Mouse (Mus musculus) left cerebral cortex, postnatal 25 days (tissue): Measurements from ENCODE around the gene Rab24. TPM values are rescaled to one million over a fixed set of nuclear protein-coding genes. Genes with fewer than 3 reads are reported as not detected.

ENCODE experiments used
- DNase-seq, 2 experiments: peaks; one replicate each; pipeline ENCODE4 v3.0.0; 2022; ENCODE audit warnings: low spot score in 2 of 2, mixed read lengths in 1 of 2
- intact Hi-C: fragments of 180-260 bp; cut with DNase I; formaldehyde crosslinking; loops from one replicate; pipeline ENCODE4 v1.15.1; 2025
- total RNA-seq, 2 experiments: library from RNA; stranded (reverse); gene quantifications; 2 replicates each; pipeline ENCODE4 v1.2.3; 2021

Gene Rab24
- total RNA-seq, 2 experiments from 2014 or later: 82.3 to 87.2 TPM

- intact Hi-C loops: loop anchor here (5.0 kb wide), 2 partner anchors 72 to 187 kb away; no protein-coding TSS in a partner anchor
- DNase-seq: peak; percentile 78 to 84
These were observed 8.2 kb upstream of the Rab24 start, which contains the start of gene Mxd3 for GRCm38 (mm10) chr13:55329683-55330566. Gene Mxd3, minus strand, starts transcription at chr13:55329823.

DNA sequence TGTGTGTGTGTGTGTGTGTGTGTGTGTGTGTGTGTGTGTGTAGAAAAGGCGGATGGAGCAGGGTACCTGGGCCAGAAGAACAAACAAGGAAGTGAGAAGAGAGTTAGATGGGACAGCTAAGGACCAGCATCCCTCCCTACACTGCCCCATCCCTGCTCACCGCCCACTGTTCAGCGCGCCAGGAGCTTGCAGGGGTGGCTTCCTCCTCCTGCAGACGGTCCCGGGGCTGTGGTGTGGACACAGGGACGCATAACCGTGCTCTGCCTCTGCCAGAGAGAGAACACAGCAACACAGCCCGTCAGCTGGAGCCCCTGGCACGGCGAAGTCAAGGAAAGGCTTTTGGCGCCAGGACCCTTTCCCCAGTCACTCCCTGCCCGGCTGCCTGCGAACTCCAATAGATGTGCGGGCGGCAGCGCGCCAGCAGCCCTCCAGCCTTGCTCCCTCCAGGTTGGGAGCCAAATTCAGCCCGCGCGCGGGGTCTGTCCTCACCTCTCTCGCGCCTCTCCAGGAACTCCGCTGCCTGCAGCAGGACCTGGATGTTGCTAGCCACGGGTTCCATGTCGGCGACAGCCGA, 7.5 kb upstream of the Rab24 start:
- intact Hi-C loops: loop anchor here (5.0 kb wide), 1 partner anchor 188 kb away; no protein-coding TSS in a partner anchor
- no peak for DNase-seq

DNA sequence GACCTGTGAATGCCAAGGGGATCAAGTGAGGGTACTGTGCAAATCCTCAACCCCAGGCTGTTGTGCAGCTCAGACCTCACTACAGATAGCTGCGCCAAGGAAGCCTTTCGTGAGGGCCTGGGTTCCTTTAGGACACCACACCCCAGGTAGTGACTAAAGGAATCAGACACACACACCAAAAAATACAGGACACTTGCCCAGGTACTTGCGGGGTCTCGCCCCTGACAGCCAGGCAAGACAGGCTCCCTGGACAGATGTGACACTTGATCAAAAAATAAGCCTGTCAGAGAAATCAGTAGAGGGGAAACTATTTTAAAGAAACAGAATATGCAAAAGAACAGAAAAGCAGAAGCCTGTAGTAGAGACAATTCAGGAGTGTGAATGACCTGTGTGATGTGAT, 6.9 kb upstream of the Rab24 start:
- no peak for DNase-seq
- intact Hi-C loops: loop anchor here (5.0 kb wide), 1 partner anchor 189 kb away; no protein-coding TSS in a partner anchor

DNA sequence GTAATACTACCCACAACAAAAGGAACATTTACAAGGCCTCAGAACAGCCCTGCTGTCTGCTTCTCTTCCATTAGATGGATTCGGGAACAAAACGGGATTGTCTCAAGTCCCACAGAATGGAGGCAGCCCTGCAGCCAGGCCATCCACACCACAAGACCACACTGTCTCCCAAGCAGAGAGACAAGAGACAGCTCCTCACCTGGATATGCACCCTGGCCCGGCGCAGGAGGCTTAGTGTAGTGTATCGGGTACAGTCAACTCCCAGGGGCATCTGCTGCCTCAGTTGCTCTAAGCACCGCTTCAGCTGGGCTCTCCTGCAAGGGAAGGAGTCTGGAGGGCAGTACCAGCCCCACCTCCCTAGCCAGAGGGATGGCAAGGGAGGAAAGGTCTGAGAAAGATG, 6.4 kb upstream of the Rab24 start:
- DNase-seq: no peak
- intact Hi-C loops: loop anchor here (5.0 kb wide), 1 partner anchor 189 kb away; no protein-coding TSS in a partner anchor

- intact Hi-C loops: loop anchor here (2.0 to 5.0 kb wide), 2 partner anchors 139 to 190 kb away; no protein-coding TSS in a partner anchor
- peak; percentile 91 to 98 for DNase-seq
These were observed 5.9 kb upstream of the Rab24 start for GRCm38 (mm10) chr13:55327633-55328032.

DNA sequence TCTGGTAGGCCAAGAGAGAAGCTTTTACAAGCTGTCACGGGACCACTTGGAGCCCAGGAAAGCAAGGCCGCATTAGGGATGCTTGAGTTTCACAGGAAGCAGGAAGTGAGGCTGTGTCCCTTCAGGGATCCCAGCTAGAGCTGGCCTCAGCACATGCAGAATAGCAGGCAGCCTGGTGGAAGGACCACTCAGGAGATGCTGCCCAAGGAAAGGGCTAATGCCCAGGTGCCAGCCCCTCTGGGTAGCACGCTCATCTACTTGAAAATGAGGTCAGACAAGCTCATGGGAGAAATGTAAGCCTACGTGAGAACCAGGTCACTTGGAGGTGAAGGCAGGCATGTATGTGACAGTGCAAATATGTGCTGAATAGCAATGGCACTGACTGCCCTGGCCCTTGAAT, 5.4 kb upstream of the Rab24 start:
- DNase-seq: no peak
- intact Hi-C loops: loop anchor here (2.0 to 5.0 kb wide), 2 partner anchors 140 to 190 kb away; no protein-coding TSS in a partner anchor

- intact Hi-C loops: loop anchor here (5.0 kb wide), 1 partner anchor 192 kb away; no protein-coding TSS in a partner anchor
These were observed 3.9 kb upstream of the Rab24 start for GRCm38 (mm10) chr13:55325596-55325995.

DNA sequence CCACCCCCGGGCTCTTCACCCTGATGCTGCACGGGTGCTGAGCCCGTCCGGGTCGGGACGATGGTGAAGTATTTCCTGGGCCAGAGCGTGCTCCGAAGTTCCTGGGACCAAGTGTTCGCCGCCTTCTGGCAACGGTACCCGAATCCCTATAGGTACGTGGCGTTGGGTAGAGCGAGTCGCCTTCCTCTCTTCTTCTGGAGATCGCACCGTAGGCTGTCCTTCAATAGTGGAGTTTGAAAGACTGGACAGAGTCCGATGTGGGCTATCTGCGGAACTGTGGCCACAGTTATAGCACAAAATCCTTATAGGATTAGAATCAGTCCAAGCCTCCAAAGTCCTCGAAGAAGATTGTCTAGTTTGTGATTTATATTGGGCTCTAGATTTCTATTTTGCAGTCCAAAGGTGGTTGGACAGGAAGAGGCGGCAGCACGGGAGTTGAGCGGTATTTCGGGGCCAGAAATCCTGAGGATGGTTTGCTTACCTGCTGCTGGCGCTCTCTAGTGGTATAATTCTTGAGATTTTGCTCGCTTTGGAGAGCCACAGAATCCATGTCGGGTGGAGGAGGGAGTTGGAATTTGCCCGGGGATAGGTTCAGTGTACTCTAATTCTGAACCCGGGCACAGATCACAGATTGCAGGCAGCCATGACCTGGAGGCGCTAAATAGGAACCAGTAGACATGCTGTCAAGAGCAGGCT, 532 bp upstream of the Rab24 start:
- intact Hi-C loops: loop anchor here (5.0 kb wide), 1 partner anchor 635 kb away; no protein-coding TSS in a partner anchor
- peak in 1 of 2 experiments; percentile 73 for DNase-seq

More at GRCm38 (mm10) chr13:55325596-55325995, 3.9 kb upstream of the Rab24 start:
- DNase-seq: peak in 1 of 2 experiments; percentile 54

GRCm38 (mm10) chr13:55319931-55320533, 1.7 kb downstream of the Rab24 start, which contains the start of gene Prelid1:
Gene Prelid1, plus strand, starts transcription at chr13:55320500.
- intact Hi-C loops: loop anchor here (5.0 kb wide), 1 partner anchor 633 kb away; no protein-coding TSS in a partner anchor
- no peak for DNase-seq

DNA sequence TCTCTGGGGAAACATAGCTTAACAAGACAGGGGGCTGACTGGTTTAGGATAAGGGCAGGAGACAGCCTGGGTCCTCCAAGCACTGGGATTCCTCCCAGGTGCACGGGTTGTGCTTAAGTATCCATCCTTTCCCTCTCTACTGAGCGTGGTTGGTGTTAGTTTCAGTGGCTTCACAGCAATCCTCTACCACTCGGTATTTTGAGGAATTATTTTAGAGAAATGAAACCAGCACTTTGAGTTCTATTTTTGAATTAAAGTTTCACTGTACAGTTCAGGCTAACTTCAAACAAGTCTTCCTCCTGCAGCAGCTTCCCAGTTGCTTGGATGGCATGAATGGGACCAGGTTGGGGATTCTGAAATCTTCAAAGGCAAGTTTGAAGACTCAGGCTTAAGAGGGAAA, 3.4 kb downstream of the Rab24 start:
- intact Hi-C loops: no loop called here
- no peak for DNase-seq

DNA sequence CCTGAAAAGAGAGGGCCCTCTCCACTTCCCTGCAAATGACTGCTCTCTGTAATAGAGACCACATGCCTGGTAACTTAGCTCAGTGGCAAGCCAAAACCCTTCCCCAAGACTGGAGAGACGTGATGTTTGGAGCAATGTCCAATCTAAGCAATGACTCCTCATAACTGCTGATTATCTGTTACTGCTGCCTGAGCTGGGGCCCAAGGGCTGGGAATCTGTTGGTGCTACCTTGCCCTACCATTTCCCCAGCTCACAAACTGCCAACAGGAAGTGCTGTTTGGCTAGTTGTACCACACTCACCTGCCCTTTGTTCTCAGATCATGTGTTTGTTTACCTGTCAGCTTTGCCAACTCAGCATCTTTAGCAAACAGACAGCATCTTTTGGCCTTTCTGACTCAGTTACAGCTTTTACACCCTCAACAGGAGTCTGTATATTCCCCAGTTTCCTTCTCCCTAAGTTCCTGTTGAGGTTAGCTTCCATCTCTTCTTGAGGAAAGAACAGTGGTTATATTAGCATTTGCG, 6.8 kb downstream of the Rab24 start:
- intact Hi-C loops: no loop called here
- no peak for DNase-seq

- intact Hi-C loops: no loop called here
- no peak for DNase-seq
These were observed 8.7 kb downstream of the Rab24 start for GRCm38 (mm10) chr13:55313051-55313450.

DNA sequence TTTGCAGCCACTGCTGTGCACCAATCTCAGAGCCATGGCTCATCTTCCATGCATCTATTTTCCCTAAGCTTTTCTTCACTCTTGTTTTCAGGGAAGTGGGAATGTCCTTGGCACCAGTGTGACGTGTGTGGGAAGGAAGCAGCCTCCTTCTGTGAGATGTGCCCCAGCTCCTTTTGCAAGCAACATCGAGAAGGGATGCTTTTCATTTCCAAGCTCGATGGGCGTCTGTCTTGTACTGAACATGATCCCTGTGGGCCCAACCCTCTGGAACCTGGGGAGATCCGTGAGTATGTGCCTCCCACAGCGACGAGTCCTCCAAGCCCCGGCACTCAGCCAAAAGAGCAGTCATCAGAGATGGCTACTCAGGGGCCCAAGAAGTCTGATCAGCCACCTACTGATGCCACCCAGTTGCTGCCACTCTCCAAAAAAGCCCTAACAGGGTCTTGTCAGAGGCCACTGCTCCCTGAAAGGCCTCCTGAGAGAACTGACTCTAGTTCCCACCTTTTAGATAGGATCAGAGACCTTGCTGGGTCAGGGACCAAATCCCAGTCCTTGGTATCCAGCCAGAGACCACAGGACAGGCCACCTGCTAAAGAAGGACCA, 9.6 kb downstream of the Rab24 start:
- intact Hi-C loops: no loop called here
- peak in 1 of 2 experiments; percentile 90 for DNase-seq

- DNase-seq: no peak
- intact Hi-C loops: no loop called here
These were observed 20.8 kb downstream of the Rab24 start for GRCm38 (mm10) chr13:55300913-55301312.

DNA sequence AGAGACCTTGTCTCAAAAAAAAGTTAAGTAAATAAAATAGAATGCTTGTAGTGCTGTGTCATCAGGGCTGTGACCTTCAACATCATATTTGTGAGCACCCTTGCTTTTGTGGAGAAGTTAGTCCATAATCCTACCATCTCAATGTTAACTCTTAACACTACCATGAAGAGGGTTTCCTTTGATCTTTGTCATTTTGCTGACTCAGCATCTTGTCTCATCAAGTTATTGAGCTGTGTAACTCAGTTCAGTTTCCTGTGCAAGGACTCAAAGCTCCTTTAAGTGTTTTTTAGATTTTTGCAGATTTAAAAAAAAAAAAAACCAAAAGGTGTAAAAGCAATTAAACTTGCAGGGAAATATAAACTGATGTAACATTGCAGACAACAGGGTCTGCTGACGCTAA, 25.0 kb downstream of the Rab24 start:
- no peak for DNase-seq
- intact Hi-C loops: loop anchor here (5.0 kb wide), 1 partner anchor 74 kb away; no protein-coding TSS in a partner anchor

DNA sequence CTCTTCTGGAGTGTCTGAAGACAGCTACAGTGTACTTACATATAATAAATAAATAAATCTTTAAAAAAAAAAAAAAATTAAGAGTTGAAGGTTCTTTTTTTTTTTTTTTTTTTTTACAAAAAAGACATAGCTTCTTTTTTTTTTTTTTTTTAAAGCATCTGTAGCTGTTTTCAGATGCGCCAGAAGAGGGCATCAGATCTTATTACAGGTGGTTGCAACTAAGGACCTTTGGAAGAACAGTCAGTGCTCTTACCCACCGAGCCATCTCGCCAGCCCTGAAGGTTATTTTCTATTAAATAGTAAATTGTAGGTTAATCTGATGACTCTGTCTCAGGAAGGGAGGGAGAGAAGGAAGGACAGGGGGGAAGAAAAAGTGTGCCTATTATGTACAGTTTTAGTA, 32.9 kb downstream of the Rab24 start:
- no peak for DNase-seq
- intact Hi-C loops: no loop called here

GRCm38 (mm10) chr13:55277646-55278045, 44.1 kb downstream of the Rab24 start:
- intact Hi-C loops: no loop called here
- DNase-seq: no peak

DNA sequence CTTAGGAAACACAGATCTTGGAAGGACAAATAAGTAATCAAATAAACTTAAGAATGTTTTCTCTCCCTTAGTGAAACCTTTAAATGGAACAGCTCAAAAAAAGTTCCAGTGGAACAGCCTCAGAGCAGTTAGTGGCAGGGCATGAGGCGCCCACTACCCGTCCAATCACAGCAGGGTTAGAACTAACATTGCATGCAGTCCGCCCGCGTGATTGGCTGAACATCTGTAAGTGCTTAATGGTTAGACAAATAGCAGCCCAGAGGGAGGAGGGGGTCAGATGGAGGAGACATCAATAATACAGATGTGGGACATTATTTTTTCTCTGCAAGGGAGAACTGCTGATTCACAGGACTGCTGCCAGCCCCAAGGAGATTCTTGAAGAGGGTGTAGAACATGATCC, 44.5 kb downstream of the Rab24 start:
- intact Hi-C loops: no loop called here
- no peak for DNase-seq
